Mouse (Mus musculus): Measurements from ENCODE around the gene Smg5.

The Smg5 gene

GRCm38 (mm10) chr3:88395742-88396141, 59.7 kb downstream of the Smg5 start:
- no peak for DNase-seq

DNA sequence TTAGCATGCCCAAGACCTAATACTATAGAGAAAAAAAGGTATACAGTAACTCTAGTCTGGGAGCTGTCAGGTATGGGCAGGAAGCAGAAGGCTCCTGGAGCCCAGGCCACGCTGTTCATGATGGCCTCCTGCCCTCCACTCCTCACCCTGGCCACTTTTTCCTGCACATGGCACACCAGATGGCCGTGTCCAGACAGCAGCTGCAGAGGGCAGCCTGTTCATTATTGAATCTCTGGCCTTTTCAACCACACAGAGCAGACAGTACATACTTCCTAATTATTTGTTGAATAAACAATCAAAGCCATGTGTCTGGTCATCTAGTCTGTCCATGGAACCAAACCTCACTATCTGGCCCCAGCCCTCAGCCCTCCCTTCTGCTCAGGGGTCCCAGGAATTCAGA, 62.6 kb downstream of the Smg5 start:
- no peak for DNase-seq

DNA sequence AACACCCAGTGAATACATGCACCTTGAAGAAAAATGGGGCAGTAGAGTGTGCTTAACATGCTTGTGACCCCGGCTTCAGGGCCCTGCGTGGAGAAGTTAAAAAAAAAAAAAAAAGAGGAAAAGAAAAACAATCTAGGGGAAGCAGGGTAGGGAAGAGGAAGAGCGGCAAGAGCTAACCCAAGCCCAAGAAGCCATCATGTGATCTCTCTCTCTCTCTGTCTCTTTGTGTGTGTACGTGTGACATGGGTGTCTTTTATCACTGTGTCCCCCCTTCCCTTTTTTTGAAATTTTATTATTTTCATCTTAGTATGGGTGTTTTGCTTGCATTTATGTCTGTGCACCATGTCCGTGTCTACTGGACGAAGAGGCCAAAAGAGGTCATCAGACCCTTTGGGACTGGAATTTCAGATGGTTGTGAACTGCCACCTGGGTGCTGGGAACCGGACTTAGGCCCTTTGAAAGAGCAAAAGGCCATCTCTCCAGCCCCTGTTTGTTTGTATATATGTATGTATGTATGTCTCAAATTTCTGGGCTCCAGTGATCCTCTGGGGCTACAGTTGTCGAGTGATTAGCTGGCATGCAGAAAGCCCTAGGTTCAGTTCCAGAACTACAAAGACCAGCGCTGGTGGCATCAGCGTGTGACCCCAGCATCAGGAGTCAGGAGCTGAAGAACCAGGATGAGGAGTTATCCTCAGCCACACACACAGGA, 67.6 kb downstream of the Smg5 start:
- no peak for DNase-seq

DNA sequence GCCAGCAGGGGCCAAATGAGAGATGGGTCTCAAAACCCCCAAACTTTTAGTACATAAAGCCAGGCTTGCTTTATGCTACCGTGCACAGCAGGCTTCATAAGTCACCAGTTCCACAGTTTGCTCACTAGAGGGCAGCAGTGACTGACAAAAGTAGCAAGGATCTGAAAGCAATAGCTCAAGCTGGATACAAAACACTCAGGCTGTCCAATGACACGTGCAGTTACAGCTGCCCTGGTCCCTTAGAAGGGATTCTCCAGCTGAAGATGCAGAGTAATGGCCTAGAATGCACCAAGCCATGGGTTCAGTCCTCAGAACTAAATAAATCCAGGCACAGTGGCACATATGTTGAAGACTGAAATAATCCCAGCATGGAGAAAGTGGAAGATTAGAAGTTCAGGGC, 71.0 kb downstream of the Smg5 start:
- DNase-seq, result peak; percentile 65 to 78

DNA sequence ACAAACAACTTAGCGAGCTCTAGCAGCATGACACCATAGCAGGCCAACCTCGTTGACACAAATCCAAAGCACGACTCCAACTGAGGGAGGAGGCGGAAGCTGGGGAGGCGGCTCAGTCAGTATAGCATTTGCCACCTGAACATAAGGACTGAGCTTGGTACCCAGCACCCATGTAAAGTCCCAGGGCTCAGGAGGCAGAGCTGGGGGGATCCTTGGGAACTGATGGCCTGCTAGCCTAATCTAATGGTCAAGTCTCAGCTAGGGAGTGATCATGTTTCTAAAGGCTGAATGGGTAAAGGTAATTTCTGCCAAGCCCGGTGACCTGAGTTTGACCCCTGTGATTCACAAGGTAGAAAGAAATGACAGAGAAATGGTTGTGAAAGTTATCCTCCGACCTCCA, 71.5 kb downstream of the Smg5 start:
- DNase-seq, result no peak

GRCm38 (mm10) chr3:88408953-88409352, 72.9 kb downstream of the Smg5 start:
- no peak for DNase-seq

GRCm38 (mm10) chr3:88409741-88410644, 73.9 kb downstream of the Smg5 start, which contains the start of gene Pmf1:
TSS of gene Pmf1 (minus strand) at chr3:88410331.
- peak; percentile 96 to 97 for DNase-seq

- peak; percentile 37 to 56 for DNase-seq
Measured at GRCm38 (mm10) chr3:88410645-88411031, 74.6 kb downstream of the Smg5 start.

DNA sequence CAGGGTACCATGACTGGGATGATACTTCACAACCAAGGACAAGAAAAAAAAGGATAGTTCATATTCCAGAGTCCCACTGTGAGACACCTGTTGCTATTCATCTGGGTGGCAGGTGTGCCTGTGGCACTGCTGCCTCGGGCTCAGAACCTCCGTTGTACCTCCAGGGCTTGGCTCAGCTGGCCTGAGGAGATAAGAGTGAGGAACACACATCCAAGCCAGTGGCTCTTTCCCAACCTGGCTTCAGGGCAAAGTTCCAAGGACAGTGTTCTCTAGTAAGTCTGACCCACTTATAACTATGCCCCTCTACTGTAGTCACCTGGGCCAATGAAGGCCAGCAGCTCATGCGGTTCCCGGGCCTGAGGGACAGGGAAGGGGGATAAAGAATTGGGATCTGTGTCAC, 75.6 kb downstream of the Smg5 start:
- no peak for DNase-seq

All from kidney, postnatal 4 days (tissue).